Mouse (Mus musculus) kidney, adult 2 months (tissue): Measurements from ENCODE around the gene Disc1.

Source experiments
- CTCF ChIP-seq: fragments of 200-500 bp; conservative IDR thresholded peaks from 2 replicates; pipeline ENCODE4 v1.5.1; 2011; ENCODE audit warnings: low read depth, mild to moderate bottlenecking, control low read depth, low read length, moderate library complexity, mixed read lengths; ENCODE audit not compliant: insufficient read depth, insufficient read length
- POLR2A ChIP-seq: fragments of 200-500 bp; IDR thresholded peaks from one replicate; pipeline ENCODE4 v1.6.1; 2011; ENCODE audit warnings: low read depth, low read length, control low read depth

DNA sequence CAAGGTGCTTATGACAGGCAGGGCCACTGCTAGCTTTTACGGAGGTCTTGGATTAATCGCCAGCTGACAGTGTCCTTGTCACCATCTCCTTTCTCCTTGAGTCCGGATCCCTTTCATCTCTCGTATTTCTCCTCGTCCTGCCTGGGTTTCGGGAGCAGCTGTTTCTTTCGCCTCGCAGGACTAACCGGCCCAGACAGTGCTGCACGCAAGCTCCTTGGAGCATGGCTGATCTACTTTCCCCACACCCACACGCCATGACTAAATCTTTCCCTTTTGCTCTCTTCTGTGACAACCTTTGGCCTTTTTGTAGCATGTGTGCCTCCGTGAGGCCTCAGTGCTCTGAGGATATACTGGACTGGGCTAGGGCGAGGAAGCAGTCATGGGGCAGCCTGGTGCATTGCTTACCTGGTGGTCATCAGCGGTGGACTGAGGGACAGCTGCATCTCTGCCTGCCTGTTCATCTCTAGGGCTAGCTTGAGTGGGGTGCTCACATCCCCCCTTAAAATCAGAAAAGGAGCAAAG is 142.6 kb downstream of the Disc1 start:
- TF ChIP-seq CTCF: no peak
- TF ChIP-seq POLR2A: no peak
